Mouse (Mus musculus): ENCODE measurements at regions not wholly inside any gene's neighbourhood (a gene's known extent, or its start where the extent isn't known, plus 50 kb on each side); places are given as distances from the start of the nearest gene placed in this dataset.

DNA sequence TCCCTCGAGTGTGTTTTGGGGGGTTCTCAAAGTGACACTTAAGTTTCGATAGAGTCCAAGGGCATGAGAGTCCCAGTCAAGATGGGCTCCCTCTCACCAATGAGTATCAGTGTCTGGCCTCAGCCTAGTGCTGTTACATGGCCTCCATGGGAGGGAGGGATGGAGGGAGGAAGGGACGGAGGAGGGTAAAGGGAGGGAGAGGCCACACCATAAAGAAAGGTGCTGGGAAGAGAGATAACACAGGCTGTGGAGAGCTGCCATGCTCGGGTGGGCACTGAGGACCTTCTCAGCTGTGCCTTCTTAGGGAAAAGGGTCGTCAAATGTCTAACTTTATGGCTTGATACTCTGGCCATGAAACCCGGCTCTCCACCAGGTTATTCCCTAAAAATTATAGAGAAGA is 304.7 kb upstream of the Runx1 start:
- no peak for DNase-seq (ENCODE audit: low spot score)

GRCm38 (mm10) chr16:93123707-93124106 is 297.8 kb upstream of the Runx1 start:
- DNase-seq (ENCODE audit: low spot score), result no peak

- no peak for DNase-seq (ENCODE audit: low spot score)
These were observed 290.4 kb upstream of the Runx1 start for GRCm38 (mm10) chr16:93116111-93116969.

- DNase-seq (ENCODE audit: low spot score), result no peak
These were observed 285.0 kb upstream of the Runx1 start for GRCm38 (mm10) chr16:93110912-93111311.

GRCm38 (mm10) chr16:93110451-93110850 is 284.5 kb upstream of the Runx1 start:
- no peak for DNase-seq (ENCODE audit: low spot score)

DNA sequence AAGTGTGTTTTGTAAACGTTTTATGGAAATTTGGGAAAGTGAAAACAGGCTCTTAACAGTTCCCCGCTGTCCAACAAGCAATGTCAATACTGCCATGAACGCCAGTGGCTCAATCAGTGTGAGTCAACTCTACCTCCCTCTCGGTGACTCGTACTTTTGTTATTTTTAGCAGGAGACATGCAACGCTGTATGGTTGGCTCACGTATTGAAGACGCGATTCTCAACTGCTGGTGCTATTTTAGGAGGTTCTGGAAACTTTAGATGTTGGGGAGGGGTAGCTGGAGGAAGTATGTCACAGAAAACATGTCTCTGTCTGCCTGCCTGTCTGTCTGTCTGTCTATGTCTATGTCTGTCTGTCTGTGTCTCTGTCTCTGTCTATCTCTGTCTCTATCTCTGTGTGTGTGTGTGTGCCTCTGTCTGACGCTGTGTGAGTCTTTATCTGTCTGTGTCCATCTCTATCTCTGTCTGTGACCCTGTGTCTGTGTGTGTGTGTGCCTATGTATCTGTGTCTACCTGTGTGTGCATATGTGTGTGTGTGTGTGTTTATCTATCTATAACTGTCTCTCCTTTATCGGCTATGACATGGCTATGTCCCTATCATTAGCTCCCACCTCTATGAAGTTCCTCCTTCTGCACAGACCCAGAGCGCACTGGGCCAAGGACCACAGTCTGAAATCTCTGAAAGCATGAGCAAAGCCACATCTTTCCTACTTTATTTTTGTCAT is 283.9 kb upstream of the Runx1 start:
- no peak for DNase-seq (ENCODE audit: low spot score)

DNA sequence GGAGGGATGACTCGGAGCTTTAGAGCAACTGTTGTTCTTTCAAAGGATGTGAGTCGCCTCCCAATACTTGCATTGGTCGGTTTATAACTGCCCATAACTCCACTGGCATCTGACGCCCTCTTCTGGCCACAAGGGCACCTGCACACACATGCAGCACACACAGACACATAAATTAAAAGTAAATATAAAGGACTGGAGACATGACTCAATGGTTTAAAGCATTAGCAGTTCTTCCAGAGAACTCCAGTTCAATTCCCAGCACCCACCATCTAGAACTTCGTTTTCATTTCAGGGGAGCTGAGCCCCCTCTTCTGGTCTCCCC is 281.5 kb upstream of the Runx1 start:
- no peak for DNase-seq (ENCODE audit: low spot score)

DNA sequence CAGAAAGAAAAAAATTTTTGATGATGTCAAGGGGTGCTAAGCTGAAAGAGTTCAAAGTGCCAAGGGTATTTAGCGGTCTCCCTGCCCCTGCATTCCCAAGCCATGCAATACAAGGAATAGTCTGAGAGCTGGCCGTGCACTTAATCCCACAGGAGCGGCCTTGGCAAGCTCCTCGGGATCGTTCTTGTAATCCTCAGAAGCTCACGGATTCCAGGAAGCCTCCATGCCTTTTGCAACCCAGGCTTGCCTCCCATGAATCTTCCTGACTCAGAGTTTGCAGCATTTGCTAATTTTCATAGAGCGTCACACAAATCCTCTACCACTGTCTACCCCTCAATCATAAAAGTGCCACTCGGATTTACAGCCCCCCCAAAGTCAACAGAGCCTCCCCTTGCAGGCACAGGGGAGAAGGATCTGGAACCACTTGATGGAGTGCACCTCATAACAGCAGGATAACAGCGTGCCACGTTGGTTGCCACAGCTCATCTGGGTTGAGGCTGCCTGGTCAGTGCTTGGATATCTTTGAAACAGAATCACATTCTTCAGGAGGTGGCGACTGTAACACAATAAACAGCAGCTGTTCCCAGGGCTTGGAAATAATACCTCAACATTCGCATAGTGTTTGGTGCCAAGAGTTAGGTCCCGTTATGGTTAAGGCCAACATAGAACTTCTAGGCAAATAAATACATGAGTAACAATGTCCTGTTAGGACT is 281.0 kb upstream of the Runx1 start:
- no peak for DNase-seq (ENCODE audit: low spot score)

- DNase-seq (ENCODE audit: low spot score), result no peak
These were observed 276.2 kb upstream of the Runx1 start for GRCm38 (mm10) chr16:93102174-93102573.

GRCm38 (mm10) chr16:93098057-93098456 is 272.1 kb upstream of the Runx1 start:
- DNase-seq (ENCODE audit: low spot score), result no peak

DNA sequence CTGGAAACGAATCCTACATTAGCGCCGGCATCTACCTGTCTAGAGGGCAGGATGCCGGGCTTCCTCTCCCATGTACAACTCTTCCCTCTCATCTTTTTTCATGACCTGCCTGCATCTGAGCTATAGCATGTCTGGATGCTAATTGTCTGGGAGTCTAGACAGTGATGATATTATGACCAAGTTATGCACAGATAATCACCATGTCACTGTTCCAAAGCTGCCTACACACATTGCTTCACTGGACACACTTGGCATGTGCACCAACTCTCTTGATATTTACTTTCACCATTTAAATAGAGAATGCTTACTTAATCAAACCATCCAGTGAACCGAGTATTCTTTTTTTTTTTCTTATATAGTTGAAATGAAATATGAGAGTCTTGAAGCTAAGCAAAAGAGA is 270.2 kb upstream of the Runx1 start:
- no peak for DNase-seq (ENCODE audit: low spot score)

DNA sequence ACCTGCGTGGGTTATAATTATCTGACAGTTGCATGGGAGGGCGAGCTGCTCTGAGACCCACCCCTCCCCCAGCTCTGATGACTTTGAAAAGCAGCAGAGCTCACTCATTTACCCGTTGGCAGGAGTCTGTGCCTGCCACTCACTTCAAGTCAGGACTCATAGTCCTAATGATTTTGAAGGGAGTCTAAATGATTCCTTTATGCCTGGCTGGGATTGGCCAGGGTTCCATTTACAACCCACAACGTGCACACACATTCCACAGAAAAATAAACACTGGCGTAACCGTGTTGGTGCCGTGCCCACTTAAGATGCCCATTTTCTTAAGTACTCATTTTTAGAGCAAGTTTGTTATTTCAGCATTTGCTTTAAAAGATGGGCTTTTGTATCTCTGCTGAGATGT is 266.8 kb upstream of the Runx1 start:
- DNase-seq (ENCODE audit: low spot score), result no peak

GRCm38 (mm10) chr16:93085227-93085883 is 259.4 kb upstream of the Runx1 start:
- DNase-seq (ENCODE audit: low spot score), result no peak

- DNase-seq (ENCODE audit: low spot score), result no peak
These were observed 257.8 kb upstream of the Runx1 start for GRCm38 (mm10) chr16:93083756-93084155.

- DNase-seq (ENCODE audit: low spot score), result no peak
These were observed 257.2 kb upstream of the Runx1 start for GRCm38 (mm10) chr16:93083142-93083541.

GRCm38 (mm10) chr16:93081533-93081932 is 255.6 kb upstream of the Runx1 start:
- DNase-seq (ENCODE audit: low spot score), result no peak

- no peak for DNase-seq (ENCODE audit: low spot score)
These were observed 253.9 kb upstream of the Runx1 start for GRCm38 (mm10) chr16:93079660-93080390.

GRCm38 (mm10) chr16:93078909-93079308 is 253.0 kb upstream of the Runx1 start:
- no peak for DNase-seq (ENCODE audit: low spot score)

GRCm38 (mm10) chr16:93075488-93075887 is 249.5 kb upstream of the Runx1 start:
- DNase-seq (ENCODE audit: low spot score), result no peak

DNA sequence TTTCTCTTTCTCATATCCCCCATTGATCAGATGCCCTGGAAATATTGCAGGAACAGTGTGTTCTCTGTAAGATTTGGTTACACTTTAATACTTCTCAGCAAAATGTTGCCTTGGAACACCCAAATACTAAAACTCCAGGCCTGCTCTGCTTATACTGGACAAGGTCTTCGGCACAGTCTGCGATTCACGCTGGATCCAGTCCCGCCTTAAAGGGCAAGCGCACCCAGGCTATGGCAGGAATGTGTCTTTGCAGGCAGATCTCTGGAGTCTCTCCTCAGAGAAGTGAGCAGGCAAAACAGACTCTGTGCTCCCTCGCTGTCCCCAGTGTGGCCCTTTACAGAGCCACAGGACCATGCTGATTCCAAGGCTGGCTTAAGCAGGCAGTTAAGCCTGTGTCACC is 246.2 kb upstream of the Runx1 start:
- no peak for DNase-seq (ENCODE audit: low spot score)

- no peak for DNase-seq (ENCODE audit: low spot score)
These were observed 245.8 kb upstream of the Runx1 start for GRCm38 (mm10) chr16:93071726-93072125.

DNA sequence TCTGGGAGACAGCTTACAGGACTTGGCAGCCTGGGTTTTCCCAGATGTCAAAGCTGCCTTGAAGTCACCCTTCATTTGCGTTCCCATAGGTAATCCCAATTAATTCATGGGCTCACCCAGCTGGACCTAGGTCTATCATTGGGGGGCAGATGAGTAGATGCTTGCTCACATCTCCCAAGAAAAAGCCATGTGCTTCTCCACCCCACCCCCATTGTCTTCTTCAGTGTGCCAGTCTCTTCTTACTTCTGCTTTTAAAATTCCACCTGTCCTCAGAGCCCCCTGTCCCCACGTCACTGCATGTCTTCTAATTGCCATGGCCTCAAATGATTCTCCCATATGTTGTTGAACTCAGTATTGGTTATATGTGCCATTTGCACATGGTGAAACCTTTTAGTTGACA is 240.9 kb upstream of the Runx1 start:
- no peak for DNase-seq (ENCODE audit: low spot score)
